Mouse (Mus musculus) liver, adult (tissue): ENCODE measurements around the gene Snx21.

Source experiments
- GATA4 ChIP-seq: IDR thresholded peaks from 2 replicates; pipeline ENCODE4 v1.6.1; 2014; ENCODE audit warnings: mild to moderate bottlenecking, low read length; ENCODE audit not compliant: insufficient replicate concordance

Gene Snx21

GRCm38 (mm10) chr2:164803201-164803920 lies 17.7 kb downstream of the Snx21 start:
- peak; percentile 30; the same call in 1 of the 2 replicates for TF ChIP-seq GATA4

GRCm38 (mm10) chr2:164803921-164804313 lies 18.3 kb downstream of the Snx21 start:
- TF ChIP-seq GATA4 = no peak

GRCm38 (mm10) chr2:164804533-164805331 lies 19.1 kb downstream of the Snx21 start, which contains the start of the genes Acot8 and Zswim3:
Acot8 (minus strand) TSS chr2:164804882.
Zswim3 (plus strand) TSS chr2:164805098.
- TF ChIP-seq GATA4 = no peak

GRCm38 (mm10) chr2:164805332-164805718 lies 19.7 kb downstream of the Snx21 start:
- TF ChIP-seq GATA4 = no peak

GRCm38 (mm10) chr2:164806614-164807013 lies 21.0 kb downstream of the Snx21 start:
- no peak for TF ChIP-seq GATA4

- TF ChIP-seq GATA4 = no peak
Observed at GRCm38 (mm10) chr2:164813557-164813956, 27.9 kb downstream of the Snx21 start.

GRCm38 (mm10) chr2:164815348-164815747 lies 29.7 kb downstream of the Snx21 start:
- TF ChIP-seq GATA4 = no peak

GRCm38 (mm10) chr2:164815821-164816220 lies 30.2 kb downstream of the Snx21 start:
- no peak for TF ChIP-seq GATA4

GRCm38 (mm10) chr2:164817206-164817605 lies 31.6 kb downstream of the Snx21 start:
- no peak for TF ChIP-seq GATA4

GRCm38 (mm10) chr2:164817703-164818102 lies 32.1 kb downstream of the Snx21 start:
- no peak for TF ChIP-seq GATA4

DNA sequence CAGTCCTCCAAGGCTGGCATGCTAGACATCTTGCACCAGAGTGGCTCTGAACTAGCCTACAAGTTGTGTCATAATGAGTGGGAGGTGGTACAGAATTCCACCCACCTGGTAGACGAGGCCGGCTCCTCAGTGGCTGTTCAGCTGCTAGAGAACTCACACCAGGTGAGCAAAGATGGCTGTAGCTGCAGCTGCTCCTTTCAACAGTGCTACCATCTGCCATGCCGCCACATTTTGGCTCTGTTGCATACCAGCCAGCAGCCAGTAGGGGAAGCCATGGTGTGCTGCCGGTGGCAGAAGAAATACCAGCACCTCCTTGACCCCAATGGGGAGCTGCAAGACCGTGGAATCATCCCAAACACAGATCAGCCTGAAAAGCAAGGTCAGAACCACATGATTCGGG lies 35.4 kb downstream of the Snx21 start:
- TF ChIP-seq GATA4 = no peak

- TF ChIP-seq GATA4 = 0 out of 2 replicates have a peak, but pooled peaks have one; percentile 5
Observed at GRCm38 (mm10) chr2:164822636-164823165, 37.1 kb downstream of the Snx21 start, which contains the start of gene Zswim1. Zswim1 (plus strand) TSS chr2:164822686.

GRCm38 (mm10) chr2:164823181-164823585 lies 37.6 kb downstream of the Snx21 start:
- TF ChIP-seq GATA4 = 0 out of 2 replicates have a peak, but pooled peaks have one; percentile 1

GRCm38 (mm10) chr2:164823969-164824368 lies 38.3 kb downstream of the Snx21 start:
- no peak for TF ChIP-seq GATA4

GRCm38 (mm10) chr2:164825521-164825920 lies 39.9 kb downstream of the Snx21 start:
- no peak for TF ChIP-seq GATA4
